Mouse (Mus musculus) ES-Bruce4 (cell line): ENCODE results near the gene Maf. TPM values are rescaled to one million over a fixed set of nuclear protein-coding genes. Genes with fewer than 3 reads are reported as not detected.

Source experiments
- H3K27ac ChIP-seq: 2 replicates; pipeline ENCODE4 v1.5.1; 2012; ENCODE audit warnings: low read length, inconsistent platforms; ENCODE audit not compliant: insufficient read depth
- H3K27me3 ChIP-seq: 2 replicates; pipeline ENCODE4 v1.6.1; 2012; ENCODE audit warnings: mild to moderate bottlenecking, low read length, inconsistent platforms; ENCODE audit not compliant: control insufficient read depth, poor library complexity, insufficient read depth, severe bottlenecking
- H3K36me3 ChIP-seq: 2 replicates; pipeline ENCODE4 v1.6.1; 2012; ENCODE audit warnings: inconsistent platforms, mild to moderate bottlenecking, low read length, moderate library complexity; ENCODE audit not compliant: control insufficient read depth, poor library complexity, insufficient read depth, severe bottlenecking
- H3K4me1 ChIP-seq: one replicate; pipeline ENCODE4 v1.8.1; 2011; ENCODE audit warnings: low read length; ENCODE audit not compliant: control insufficient read depth, insufficient read depth
- H3K4me3 ChIP-seq: 2 replicates; pipeline ENCODE4 v1.5.1; 2011; ENCODE audit warnings: low read depth, mild to moderate bottlenecking, low read length
- H3K9ac ChIP-seq: 2 replicates; pipeline ENCODE4 v1.6.1; 2012; ENCODE audit warnings: low read depth, mild to moderate bottlenecking, inconsistent platforms; ENCODE audit not compliant: poor library complexity, severe bottlenecking
- H3K9me3 ChIP-seq: replicated peaks from 2 replicates; pipeline ENCODE4 v1.6.1; 2012; ENCODE audit warnings: mild to moderate bottlenecking, low read length, inconsistent platforms; ENCODE audit not compliant: control insufficient read depth, poor library complexity, insufficient read depth, severe bottlenecking
- CTCF ChIP-seq: IDR thresholded peaks from one replicate; pipeline ENCODE4 v1.8.1; 2011; ENCODE audit warnings: low read depth, low read length
- EP300 ChIP-seq: IDR thresholded peaks from 2 replicates; pipeline ENCODE4 v1.6.1; 2011; ENCODE audit warnings: low read depth, low read length; ENCODE audit not compliant: insufficient read depth
- POLR2A ChIP-seq: IDR thresholded peaks from one replicate; pipeline ENCODE4 v1.8.1; 2011; ENCODE audit warnings: low read length; ENCODE audit not compliant: insufficient read depth
- polyA plus RNA-seq: library from polyadenylated mRNA; stranded (reverse); fragments of >200 nt; gene quantifications from 2 replicates; pipeline ENCODE4 v1.2.4, GENCODE M21; 2011; ENCODE audit warnings: low read depth; ENCODE audit not compliant: missing spikeins, insufficient read depth, insufficient read length

Gene Maf
- polyA plus RNA-seq, 1 experiment: 0.69 TPM

DNA sequence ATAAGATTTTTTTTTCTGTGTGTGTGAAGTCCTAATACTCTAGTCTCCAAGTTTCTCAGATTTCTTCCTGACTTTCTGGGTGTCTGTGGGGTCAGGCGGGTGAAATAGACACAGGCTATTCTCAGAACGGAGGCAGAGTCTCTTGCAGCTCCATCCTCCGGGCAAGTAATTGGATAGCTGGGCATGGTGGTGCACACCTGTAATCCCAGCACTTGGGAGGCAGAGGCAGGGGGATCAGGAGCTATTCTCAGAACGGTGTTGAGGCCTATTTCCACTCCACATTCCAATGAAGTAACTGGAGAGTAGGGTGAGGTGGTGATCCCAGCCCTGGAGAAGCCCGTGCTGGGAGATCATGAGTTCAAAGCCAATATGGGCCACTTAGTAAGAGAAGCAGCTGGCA is 67.6 kb downstream of the Maf start:
- no peaks in the 10 kb centered on the region for H3K36me3 ChIP-seq
- TF ChIP-seq EP300 (no peak), POLR2A (no peak), CTCF (no peak)
- H3K4me3 ChIP-seq: no peak overlapping the region
- no peaks in the 10 kb centered on the region for H3K4me1 ChIP-seq
- no peak overlapping the region for H3K27ac ChIP-seq
- no peak overlapping the region for H3K9ac ChIP-seq
- H3K27me3 ChIP-seq: no peaks in the 10 kb centered on the region; the same call in 1 of the 2 replicates
- H3K9me3 ChIP-seq: no peaks in the 10 kb centered on the region

DNA sequence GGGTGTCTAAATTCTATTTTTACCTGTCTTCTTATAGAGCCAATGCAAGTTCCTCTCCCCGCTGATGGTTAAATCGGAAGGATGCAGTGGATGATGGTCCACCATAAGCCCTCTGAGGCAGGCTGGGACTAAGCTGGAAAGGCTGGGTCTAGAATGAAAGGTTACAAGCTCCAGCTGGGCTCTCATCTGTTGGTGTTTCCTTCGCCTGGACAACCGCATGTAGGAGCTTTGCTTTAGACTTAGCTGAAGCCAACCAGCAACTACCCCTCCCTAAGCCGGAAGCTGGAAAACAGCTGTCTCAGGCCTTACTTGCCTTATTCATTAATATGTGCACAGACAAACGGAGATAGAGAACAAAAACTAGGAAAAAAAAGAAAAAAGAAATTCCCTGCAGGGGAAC is 70.8 kb downstream of the Maf start:
- Histone ChIP-seq H3K9ac (no peak overlapping the region), H3K4me3 (no peak overlapping the region), H3K27ac (no peak overlapping the region), H3K27me3 (no peaks in the 10 kb centered on the region; the same call in 1 of the 2 replicates), H3K4me1 (no peaks in the 10 kb centered on the region), H3K36me3 (no peaks in the 10 kb centered on the region), H3K9me3 (no peaks in the 10 kb centered on the region)
- TF ChIP-seq POLR2A (no peak), EP300 (no peak), CTCF (no peak)
